Mouse (Mus musculus): ENCODE results near the gene Stk16.
"Not testable (repeated sequence)": the region's sequence is repeated elsewhere in the genome, so short reads cannot be mapped to it uniquely, and the experiment has no call there.

Gene Stk16

DNA sequence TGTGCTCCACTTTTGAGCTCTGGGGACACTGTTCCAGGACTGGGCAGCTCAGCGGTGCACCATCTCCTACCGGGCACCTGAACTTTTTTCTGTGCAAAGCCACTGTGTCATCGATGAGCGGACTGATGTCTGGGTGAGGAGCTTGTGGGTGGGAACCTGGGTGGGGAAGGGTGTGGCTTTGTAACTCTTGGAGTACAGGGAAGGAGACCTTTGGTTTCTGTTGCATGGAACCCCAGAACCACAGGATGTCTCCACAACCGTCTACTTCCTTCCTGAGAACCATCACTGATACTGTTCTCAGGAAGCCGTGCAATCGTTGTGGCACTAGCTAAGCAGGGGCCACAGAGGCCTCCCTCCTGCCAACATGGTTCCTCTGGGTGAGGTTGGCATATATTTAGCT is 2.5 kb downstream of the Stk16 start:
- DNase-seq = no peak

- DNase-seq = no peak
Measured at GRCm38 (mm10) chr1:75214442-75214841, 3.8 kb downstream of the Stk16 start.

- no peak for DNase-seq
Measured at GRCm38 (mm10) chr1:75214886-75215285, 4.2 kb downstream of the Stk16 start.

- no peak for DNase-seq
Measured at GRCm38 (mm10) chr1:75215785-75216184, 5.1 kb downstream of the Stk16 start.

- DNase-seq = peak; percentile 59 to 60
Measured at GRCm38 (mm10) chr1:75216797-75217585, 6.4 kb downstream of the Stk16 start.

GRCm38 (mm10) chr1:75217893-75218226 is 7.2 kb downstream of the Stk16 start:
- no peak for DNase-seq

DNA sequence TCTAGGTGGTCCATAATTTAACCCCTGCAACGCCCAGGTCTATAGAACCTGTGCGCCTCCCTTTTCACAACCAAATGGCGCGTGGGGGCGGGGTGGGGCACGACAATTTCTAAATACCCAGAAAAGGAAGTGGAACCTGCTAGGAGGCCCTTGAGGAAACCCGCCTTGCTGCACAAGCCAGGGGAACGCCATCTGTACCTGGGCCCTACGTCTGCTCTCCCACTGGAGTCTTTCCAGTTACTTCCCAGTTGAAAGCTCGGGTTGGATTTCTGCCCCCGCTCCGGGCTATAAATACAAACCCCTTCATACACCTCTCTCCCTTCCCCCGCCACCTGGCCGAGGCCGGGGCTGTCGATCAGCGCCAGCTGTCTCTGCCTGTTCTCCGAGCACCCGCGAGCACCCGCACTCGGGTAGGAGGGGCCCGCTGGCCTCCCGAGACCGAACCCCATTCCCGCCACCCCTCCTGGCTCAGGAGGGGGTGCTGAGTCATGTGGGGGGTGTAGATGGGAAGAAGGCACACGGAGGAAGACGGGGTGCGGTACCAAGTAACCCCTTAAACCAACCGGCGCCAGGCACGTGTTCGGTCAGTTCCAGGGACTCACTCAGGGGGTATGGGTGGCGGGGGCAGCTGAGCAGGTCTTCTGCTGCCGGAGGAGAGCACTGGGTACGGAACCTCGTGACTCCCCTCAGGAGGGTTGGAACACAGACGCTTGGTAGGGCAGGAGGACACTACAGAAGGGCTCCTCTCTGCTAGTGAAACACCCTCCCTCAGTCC is 7.8 kb downstream of the Stk16 start:
- peak; percentile 92 to 93 for DNase-seq

DNA sequence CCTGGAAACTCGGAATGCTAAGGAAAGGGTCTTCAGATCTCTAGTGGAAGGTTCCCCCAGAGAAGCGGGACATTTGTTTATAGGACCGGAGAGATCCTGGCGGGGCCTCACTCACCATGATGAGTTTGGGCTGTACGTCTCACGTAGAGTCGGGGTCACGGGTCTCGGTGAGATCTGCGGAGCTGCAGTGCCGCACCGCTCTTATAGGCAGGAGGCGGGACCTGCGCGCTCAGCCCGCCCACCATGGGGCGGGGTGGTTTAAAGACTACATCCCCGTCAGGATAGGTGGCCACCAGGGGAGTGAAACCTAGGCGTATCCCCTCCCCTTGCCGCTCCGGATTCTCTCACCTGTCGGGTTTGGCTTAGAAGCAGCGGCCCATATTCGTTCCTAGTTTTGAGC is 8.4 kb downstream of the Stk16 start:
- peak; percentile 97 for DNase-seq

DNA sequence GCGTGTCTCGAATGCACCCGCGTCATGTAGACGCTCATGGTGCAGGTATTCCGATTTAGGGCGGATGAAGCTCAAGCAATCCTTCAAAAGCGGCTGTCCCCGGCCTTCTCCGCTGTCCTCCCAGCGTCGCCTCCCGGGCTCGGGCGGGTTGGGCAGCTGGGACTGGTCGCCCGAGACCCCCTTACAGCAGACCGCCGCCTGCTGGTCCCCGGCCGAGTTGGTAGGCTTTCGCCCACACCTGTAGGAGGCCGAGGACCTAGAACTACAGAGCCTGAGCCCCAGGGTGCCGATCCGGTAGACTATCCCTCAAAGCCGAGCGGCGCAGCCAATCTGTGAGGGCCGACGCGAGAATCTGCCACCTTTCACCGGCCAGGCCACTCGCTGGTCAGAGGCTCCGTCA is 8.9 kb downstream of the Stk16 start, which contains the start of gene Tuba4a:
Gene Tuba4a, minus strand, starts transcription at position 335 of the 400 bp plus-strand sequence.
- peak in 1 of 2 experiments; percentile 69 for DNase-seq

DNA sequence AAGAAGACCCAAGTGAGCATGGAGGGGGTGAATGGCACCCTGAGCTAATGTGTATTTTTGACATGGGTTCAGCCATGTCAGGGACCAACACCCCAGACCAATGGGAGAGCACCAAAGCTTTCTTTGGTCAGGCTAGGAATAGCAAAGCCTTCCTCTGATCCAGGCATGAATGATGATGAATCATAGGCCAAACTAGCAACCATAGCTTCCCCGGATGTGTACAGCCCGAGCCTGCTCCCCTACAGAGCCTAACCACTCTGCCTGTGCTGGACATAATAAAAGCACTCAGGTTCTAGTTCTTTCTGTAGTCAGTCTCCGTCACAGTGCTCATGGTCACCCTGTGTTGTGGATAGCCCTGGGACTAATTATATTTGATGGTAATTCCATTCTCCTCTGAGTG is 10.9 kb downstream of the Stk16 start:
- no peak for DNase-seq

- DNase-seq = no peak
Measured at GRCm38 (mm10) chr1:75222926-75223325, 12.3 kb downstream of the Stk16 start.

DNA sequence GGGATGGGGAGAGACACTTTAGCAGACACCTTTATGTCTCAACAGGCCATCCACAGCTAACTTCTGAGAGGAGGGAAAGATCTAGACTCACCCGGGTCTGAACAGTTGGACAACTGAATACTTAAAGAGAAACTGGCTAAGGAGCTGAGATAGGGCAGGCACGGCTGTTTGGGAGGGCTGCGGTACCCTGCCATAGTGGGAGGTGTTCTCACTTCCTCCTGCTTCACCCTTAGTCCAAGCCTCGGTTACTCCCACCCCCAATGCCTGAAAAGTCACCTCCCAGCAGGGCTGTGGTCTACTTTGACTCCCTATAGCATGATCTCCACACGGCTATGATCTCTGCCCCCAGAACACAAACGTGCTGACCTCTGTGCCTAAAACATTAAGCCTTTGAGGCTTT is 12.9 kb downstream of the Stk16 start:
- no peak for DNase-seq

DNA sequence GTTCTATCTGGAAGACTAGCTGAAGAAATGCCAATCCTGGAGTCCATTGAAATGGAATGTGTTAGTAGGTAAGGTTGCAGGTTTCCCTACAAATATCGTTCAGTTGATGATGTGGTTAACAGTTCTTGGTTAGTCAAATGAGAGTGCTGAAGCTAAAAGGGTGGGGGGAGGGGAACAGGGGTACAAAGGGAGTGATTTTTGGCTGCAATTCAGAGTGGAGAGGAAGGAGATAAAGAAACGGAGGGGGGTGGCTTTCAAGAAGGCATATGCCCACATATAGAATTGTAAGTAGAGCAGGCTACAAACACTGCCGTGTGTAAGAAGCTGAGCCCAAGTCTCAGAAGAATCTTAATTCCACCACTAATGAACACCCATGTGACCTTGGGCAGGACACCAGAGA is 14.8 kb downstream of the Stk16 start:
- DNase-seq = no peak

DNA sequence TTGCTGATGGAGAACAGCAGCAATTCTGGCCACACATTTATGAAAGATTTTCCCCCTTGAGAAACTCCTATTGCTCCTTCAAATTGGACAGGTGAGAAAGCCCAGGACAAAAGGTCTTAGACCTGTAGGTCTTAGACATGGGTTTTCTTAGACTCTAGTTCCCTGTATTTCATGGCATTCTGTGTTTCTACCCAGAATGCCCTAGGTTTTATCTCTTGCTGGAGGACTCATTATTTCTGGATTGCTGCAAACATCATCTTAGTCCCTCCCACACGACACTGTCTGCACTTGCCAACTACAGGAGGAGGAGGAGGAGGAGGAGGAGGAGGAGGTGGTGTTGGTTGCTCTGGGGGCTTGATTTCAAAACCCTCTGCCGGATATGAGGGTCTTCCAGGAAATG is 15.5 kb downstream of the Stk16 start:
- DNase-seq = no peak

DNA sequence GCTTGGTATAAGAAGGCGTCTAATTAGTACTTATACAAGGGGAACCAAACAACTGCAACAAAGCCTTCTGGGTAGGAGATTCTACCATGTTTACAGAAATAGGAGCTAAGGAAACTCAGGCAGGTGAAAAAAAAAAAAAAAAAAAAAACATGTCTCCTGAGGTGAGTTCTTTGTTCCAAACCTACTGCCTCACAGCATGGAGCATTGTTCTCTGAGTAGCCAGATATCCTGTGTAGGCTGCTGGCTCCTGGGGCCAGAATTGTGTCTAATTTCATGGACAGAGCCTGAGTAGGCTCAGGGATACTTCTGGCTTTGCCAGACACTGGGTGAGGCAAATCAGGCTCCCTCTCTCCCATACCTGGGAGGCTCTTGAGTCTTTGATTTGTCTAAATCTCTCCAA is 17.0 kb downstream of the Stk16 start:
- DNase-seq = no peak

- no peak for DNase-seq
Measured at GRCm38 (mm10) chr1:75229158-75229557, 18.5 kb downstream of the Stk16 start.

DNA sequence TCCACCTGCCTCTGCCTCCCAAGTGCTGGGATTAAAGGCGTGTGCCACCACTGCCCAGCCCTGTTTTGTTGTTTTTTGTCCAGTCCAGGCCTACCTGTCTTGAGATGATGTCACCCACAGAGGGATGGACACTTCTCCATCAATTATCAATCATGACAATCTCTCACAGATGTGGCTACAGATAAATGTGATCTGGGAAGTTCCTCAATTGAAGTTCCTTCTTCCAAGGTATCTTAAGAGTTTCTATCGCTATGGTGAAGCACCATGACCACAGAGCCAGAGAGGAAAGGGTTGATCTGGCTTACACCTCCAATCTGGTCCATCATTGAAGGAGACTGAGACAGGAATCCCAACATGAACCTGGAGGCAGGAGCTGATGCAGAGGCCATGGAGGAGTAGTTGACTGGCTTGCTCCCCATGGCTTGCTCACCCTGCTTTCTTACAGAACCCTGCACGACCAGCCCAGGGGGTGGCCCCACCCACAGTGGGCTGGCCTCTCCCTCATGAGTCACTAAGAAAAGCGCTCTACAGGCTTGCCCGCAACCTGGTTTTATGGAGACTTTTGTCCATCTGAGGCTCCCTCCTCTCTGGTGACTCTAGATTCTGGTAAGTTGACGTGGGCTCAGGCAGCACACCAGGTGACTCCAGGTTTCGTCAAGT is 19.8 kb downstream of the Stk16 start:
- DNase-seq = no peak

GRCm38 (mm10) chr1:75231224-75231623 is 20.6 kb downstream of the Stk16 start:
- DNase-seq = no peak

DNA sequence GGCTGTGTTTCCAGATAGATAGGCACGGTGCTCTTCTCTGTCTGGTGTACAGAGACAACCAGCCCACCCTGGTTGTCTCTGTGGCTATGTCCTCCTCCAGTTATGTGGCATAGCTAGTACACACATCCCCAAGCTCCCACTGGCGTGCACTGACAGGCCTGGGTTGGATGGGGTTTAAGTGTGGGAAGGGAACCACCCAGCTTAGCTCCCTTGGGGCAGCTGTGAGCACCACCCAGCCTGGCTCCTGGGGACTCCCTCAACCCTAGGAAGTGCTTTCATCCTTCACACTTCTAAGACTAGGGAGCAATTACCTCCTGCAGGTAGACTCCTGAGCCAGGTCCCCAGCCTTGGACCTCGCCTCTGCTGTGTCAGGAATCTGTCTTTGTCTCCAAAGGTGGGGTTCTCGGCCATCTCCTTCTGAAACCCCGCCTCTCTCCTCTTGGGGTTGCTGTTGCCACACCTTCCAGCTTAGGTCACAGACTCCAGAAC is 21.1 kb downstream of the Stk16 start, which contains the start of gene A630095N17Rik:
Gene A630095N17Rik, minus strand, starts transcription at position 439 of the 489 bp plus-strand sequence.
- DNase-seq = no peak

DNA sequence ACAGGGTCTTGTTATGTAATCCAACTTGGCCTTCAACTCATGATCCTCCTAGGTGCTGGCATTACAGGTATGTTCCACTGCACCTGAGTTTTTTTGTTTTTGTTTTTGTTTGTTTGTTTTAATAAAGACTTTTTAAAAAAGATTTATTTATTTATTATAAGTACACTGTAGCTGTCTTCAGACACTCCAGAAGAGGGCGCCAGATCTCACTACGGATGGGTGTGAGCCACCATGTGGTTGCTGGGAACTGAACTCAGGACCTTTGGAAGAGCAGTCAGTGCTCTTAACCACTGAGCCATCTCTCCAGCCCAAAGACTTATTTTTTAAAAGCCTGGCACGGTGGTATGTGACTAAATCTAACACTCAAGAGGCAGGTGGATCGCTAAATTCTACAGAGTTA is 21.9 kb downstream of the Stk16 start:
- not testable (repeated sequence) for DNase-seq

DNA sequence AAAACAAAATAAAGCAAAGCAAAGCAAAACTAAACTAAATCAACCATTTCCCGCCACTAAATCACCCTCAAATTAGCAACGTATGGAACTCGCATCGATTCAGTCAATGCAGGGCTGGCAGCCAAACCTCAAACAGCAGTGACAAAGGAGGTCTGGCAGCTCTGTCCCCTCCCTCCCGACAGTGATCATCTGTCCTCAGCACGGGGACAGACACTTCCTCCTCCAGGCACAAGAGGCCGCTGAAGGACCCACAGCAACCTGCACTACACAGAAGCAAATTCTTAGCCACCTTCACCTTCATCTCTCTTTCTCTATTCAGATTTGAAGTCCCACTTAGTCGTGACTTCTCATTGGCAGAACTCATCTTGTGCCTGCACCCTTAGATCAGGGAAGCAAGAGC is 24.0 kb downstream of the Stk16 start:
- peak; percentile 81 to 83 for DNase-seq

- peak; percentile 88 to 90 for DNase-seq
Measured at GRCm38 (mm10) chr1:75236117-75237050, 25.7 kb downstream of the Stk16 start, which contains the start of gene Dnajb2. Gene Dnajb2 (plus strand): TSS chr1:75236406.
